Mouse (Mus musculus): ENCODE measurements around the gene Creg1. TPM values are rescaled to one million over a fixed set of nuclear protein-coding genes. Genes with fewer than 3 reads are reported as not detected.

Gene Creg1
- polyA plus RNA-seq, 1 experiment = 12.8 TPM

- no peak for DNase-seq (ENCODE audit: low read depth)
- TF ChIP-seq POLR2A (IDR thresholded peaks at IDR 0.05; ENCODE audit: borderline replicate concordance, extremely low read depth, insufficient read depth, insufficient read length, poor library complexity, severe bottlenecking) = no peak
- no peak for TF ChIP-seq CTCF (IDR thresholded peaks at IDR 0.05; ENCODE audit: borderline replicate concordance, extremely low read depth, insufficient read depth, insufficient read length)
Measured at GRCm38 (mm10) chr1:165817264-165817663, 53.7 kb downstream of the Creg1 start.

DNA sequence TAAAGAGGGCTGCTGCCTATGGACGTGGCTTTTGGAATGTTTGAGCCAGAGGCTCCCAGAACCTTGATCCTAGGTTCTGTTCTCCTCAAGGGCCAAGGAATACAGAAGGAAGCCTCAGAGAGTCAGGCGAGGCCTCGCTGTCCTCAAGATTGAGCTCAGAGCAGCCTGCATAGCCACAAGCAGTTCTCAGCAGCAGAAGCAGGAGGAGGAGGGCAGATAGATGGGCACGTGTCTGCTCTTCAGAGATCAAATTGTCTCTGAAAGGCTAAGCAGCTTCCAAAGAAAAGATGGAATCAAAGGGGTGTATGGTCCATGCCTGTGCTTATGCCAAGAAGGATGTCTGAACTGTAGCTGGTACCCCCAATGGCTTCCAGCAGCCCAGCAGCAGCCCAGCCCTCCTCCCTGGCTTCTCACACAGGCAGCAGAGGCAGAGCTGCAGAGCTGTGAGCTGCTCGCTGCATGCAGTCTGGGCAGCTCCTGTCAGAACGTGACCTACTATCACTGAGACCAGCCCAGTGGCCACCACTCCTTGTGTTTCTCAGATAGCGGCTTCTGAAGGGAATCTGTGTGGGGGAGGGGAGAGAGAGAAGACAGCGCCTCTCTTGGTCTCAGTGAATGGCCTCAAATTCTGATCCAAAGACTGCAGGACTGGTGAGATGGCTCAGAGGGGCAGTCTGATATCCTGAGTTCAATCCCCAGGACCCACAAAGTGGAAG is 54.8 kb downstream of the Creg1 start:
- DNase-seq (ENCODE audit: low read depth) = no peak
- no peak for TF ChIP-seq POLR2A (IDR thresholded peaks at IDR 0.05; ENCODE audit: borderline replicate concordance, extremely low read depth, insufficient read depth, insufficient read length, poor library complexity, severe bottlenecking)
- TF ChIP-seq CTCF (IDR thresholded peaks at IDR 0.05; ENCODE audit: borderline replicate concordance, extremely low read depth, insufficient read depth, insufficient read length) = no peak

GRCm38 (mm10) chr1:165819147-165819546 is 55.6 kb downstream of the Creg1 start:
- DNase-seq (ENCODE audit: low read depth) = no peak
- TF ChIP-seq CTCF (IDR thresholded peaks at IDR 0.05; ENCODE audit: borderline replicate concordance, extremely low read depth, insufficient read depth, insufficient read length) = no peak

DNA sequence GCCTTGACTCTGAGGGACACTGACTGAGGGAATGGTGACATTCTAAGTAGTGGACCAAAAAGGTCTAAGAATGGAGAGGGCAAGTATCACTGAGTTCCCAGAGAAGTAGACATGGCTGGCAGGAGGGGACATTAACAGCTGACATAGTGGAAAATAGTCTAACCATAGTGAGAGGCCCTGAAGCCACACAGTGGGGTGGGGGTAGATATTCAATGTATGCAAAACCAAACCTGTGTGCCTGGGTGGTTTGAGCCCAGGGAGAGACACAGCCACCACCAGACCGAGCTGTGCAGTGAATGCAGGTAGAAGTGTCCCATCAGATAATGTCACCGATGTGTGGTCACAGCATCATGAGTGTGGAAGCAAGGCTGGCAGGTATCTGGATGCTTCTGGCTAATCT is 58.5 kb downstream of the Creg1 start:
- no peak for DNase-seq (ENCODE audit: low read depth)
- TF ChIP-seq POLR2A (IDR thresholded peaks at IDR 0.05; ENCODE audit: borderline replicate concordance, extremely low read depth, insufficient read depth, insufficient read length, poor library complexity, severe bottlenecking) = no peak
- TF ChIP-seq CTCF (IDR thresholded peaks at IDR 0.05; ENCODE audit: borderline replicate concordance, extremely low read depth, insufficient read depth, insufficient read length) = no peak

Other genes with a start within 250 kb of the Creg1 start
- 142 and 156 TPM in 2 replicates for gene Mpzl1, start 129.2 kb upstream of the Creg1 start, polyA plus RNA-seq (2012; rRNA removed)
- 7.9 and 10.1 TPM in 2 replicates for gene Rcsd1, start 54.0 kb upstream of the Creg1 start, polyA plus RNA-seq (2012; rRNA removed)
- gene Cd247, start 24.9 kb downstream of the Creg1 start, polyA plus RNA-seq (2012; rRNA removed) = 0.79 and 1.0 TPM in 2 replicates
- 16.0 and 21.2 TPM in 2 replicates for gene Pou2f1, start 238.9 kb downstream of the Creg1 start, polyA plus RNA-seq (2012; rRNA removed)